Mouse (Mus musculus) brain, embryonic 14.5 days (tissue): Measurements from ENCODE around the gene Tmprss13. TPM values are rescaled to one million over a fixed set of nuclear protein-coding genes. Genes with fewer than 3 reads are reported as not detected.
A peak's percentile ranks its signal among the peaks of the same experiment; 100 is the strongest.

Source experiments
- DNase-seq: peaks from one replicate; pipeline ENCODE4 v3.0.0-alpha.2; 2011; ENCODE audit warnings: low read depth
- CTCF ChIP-seq: fragments of 200-500 bp; IDR thresholded peaks from 2 replicates; pipeline ENCODE4 v1.5.1; 2012; ENCODE audit warnings: inconsistent platforms, mild to moderate bottlenecking, moderate library complexity, borderline replicate concordance; ENCODE audit not compliant: insufficient read depth, insufficient read length; ENCODE audit errors: extremely low read depth
- POLR2A ChIP-seq: fragments of 200-500 bp; IDR thresholded peaks from 2 replicates; pipeline ENCODE4 v1.6.1; 2012; ENCODE audit warnings: mild to moderate bottlenecking, inconsistent platforms, borderline replicate concordance; ENCODE audit not compliant: poor library complexity, insufficient read depth, insufficient read length, severe bottlenecking; ENCODE audit errors: extremely low read depth
- polyA plus RNA-seq: library from polyadenylated mRNA; depleted of rRNA; stranded (reverse); fragments of >200 nt; gene quantifications from 2 replicates; pipeline ENCODE4 v1.2.3, GENCODE M21; 2012; rRNA removed

Tmprss13 gene
- 0.08 and 0.10 TPM in 2 replicates for polyA plus RNA-seq

DNA sequence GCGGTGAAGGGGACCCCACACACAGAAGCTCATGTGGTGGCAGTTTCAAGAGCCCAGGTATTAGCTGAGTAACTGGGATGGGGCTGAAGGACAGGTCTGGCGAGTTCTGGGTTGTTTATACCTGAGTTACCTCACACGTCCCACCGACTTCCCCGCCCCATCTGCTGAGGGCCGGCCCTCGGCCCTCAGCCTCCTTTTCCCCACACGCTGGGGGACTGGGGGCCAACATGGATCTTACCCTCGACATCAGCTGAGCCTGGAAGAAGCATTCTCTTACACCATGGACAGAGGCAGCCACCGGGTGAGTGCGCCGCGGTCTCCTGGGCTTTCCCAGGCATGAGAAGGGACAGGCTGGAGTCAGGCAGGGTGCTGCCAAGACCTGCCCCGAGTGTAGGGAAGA, at the start of gene Tmprss13:
Tmprss13 (plus strand) TSS at position 246 of the 400 bp plus-strand sequence.
- no peak for DNase-seq
- TF ChIP-seq CTCF: no peak
- no peak for TF ChIP-seq POLR2A

GRCm38 (mm10) chr9:45272213-45272612, 46.7 kb upstream of the Tmprss13 start:
- DNase-seq: no peak
- no peak for TF ChIP-seq CTCF
- no peak for TF ChIP-seq POLR2A

DNA sequence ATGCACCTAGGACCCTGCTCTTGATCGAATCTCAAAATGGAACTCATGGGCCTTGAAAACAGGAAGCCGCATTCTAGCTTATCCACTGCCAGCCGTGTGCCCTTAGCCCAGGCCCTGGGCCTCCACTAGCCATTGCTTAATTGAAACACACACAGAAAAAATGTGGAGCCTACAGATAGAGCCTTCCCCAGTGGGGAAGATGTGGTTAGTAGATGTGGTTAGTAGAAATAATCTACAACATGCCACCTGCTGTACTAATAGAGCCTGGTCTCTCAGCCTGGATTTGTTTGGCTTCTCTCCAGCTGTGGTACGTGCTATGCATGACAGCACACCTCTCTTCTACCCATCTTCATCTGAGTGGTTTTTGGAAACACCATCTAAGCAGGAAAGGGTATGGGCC, 44.7 kb upstream of the Tmprss13 start:
- DNase-seq: peak; percentile 8
- TF ChIP-seq CTCF: no peak
- TF ChIP-seq POLR2A: no peak

DNA sequence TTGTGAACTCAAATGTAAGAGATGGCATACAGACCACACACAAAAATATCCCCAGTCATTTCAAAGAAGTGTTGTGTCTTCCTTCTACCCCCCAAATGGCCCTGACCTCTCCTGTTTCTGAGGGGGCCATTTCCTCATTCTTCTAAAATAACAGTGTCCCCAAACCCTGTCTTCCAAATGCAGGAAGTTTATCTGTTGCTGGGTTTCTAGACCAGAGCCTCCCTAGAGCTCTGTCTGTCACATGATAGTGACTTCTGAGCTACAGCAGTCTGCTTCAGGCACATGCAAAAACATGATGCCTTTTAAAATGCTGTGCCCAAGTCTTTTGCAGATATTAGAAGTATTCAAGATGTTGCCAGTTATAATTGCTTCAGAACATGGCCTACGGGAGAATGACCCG, 44.3 kb upstream of the Tmprss13 start:
- TF ChIP-seq CTCF (no peak), POLR2A (no peak)
- no peak for DNase-seq

DNA sequence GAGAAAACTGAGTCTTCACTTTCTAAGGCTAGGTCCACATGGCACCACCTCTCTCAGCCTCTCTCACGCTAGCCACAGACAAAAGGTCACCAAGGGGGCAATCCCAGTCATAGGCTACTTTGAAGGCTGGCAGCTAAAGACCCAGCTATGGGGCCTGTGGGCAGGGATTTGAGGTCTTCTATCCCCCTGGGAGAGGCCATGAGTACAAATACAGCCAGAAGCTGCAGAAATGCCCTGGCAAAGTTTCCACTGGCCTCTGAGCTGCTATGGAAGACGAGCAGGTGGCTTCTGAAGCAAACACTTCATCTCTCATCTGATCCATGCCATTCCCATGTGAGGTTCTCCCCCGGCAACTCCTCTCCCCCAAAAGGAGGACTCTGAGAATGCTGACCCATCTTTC, 38.8 kb upstream of the Tmprss13 start:
- no peak for DNase-seq
- TF ChIP-seq CTCF (no peak), POLR2A (no peak)

DNA sequence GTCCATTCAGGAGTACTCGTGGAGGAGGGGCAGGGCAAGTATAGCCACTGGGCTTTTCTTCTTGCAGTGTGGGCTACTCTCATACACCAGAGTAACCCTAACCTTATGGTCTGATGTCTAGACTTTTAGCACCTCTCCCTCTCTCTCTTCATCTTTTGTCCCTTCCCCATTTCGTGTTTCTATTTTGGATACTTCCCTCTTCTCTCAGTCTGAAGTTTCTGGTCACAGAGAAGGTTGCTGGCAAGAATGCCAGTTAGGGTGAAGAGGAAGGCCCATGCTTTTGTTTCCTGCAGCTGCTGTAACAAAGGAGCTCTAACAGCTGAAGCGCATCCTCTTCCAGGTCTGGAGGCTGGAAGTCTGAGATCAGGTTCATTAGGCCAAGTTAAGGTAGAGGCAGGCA, 38.0 kb upstream of the Tmprss13 start:
- DNase-seq: no peak
- TF ChIP-seq POLR2A: no peak
- no peak for TF ChIP-seq CTCF

GRCm38 (mm10) chr9:45282466-45282865, 36.4 kb upstream of the Tmprss13 start:
- TF ChIP-seq CTCF (no peak), POLR2A (no peak)
- DNase-seq: no peak

GRCm38 (mm10) chr9:45291481-45292168, 27.3 kb upstream of the Tmprss13 start:
- TF ChIP-seq POLR2A (no peak), CTCF (no peak)
- DNase-seq: no peak

GRCm38 (mm10) chr9:45294210-45295011, 24.5 kb upstream of the Tmprss13 start:
- TF ChIP-seq POLR2A (no peak), CTCF (no peak)
- DNase-seq: no peak

GRCm38 (mm10) chr9:45299231-45300006, 19.5 kb upstream of the Tmprss13 start:
- DNase-seq: peak; percentile 17
- peak; percentile 70 for TF ChIP-seq CTCF
- no peak for TF ChIP-seq POLR2A
